Mouse (Mus musculus) stomach, embryonic 16.5 days (tissue): Measurements from ENCODE around the gene Dusp3. TPM values are rescaled to one million over a fixed set of nuclear protein-coding genes. Genes with fewer than 3 reads are reported as not detected.

Experiments
- ATAC-seq: fragments of 200-750 bp; cut with Nextera tagmentation; 2 replicates; pipeline ENCODE4 v1.8.0; 2017; ENCODE audit warnings: moderate number of reproducible peaks, moderate TSS enrichment; ENCODE audit not compliant: insufficient read depth, low FRiP score
- H3K27ac ChIP-seq: fragments of 300-500 bp; sonication (generic); 2 replicates; pipeline ENCODE4 v1.5.1; 2014; ENCODE audit warnings: low read length
- H3K27me3 ChIP-seq: fragments of 300-500 bp; sonication (generic); 2 replicates; pipeline ENCODE4 v1.6.1; 2014; ENCODE audit warnings: low read length, control low read depth, mixed read lengths; ENCODE audit not compliant: control insufficient read depth, insufficient read depth
- H3K36me3 ChIP-seq: fragments of 300-500 bp; sonication (generic); 2 replicates; pipeline ENCODE4 v1.6.1; 2014; ENCODE audit warnings: low read length; ENCODE audit not compliant: control insufficient read depth, insufficient read depth
- H3K4me1 ChIP-seq: fragments of 300-500 bp; sonication (generic); 2 replicates; pipeline ENCODE4 v1.6.1; 2014; ENCODE audit warnings: low read length, control low read depth, mixed read lengths; ENCODE audit not compliant: control insufficient read depth, insufficient read depth
- H3K4me2 ChIP-seq: fragments of 300-500 bp; sonication (generic); 2 replicates; pipeline ENCODE4 v1.6.1; 2014; ENCODE audit warnings: low read depth, low read length, mixed read lengths
- H3K4me3 ChIP-seq: fragments of 300-500 bp; sonication (generic); replicated peaks from 2 replicates; pipeline ENCODE4 v1.5.1; 2014; ENCODE audit warnings: mild to moderate bottlenecking, low read length
- H3K9ac ChIP-seq: fragments of 300-500 bp; sonication (generic); 2 replicates; pipeline ENCODE4 v1.6.1; 2014; ENCODE audit warnings: low read length
- H3K9me3 ChIP-seq: fragments of 300-500 bp; sonication (generic); replicated peaks from 2 replicates; pipeline ENCODE4 v1.6.1; 2016; ENCODE audit warnings: low read length, control low read depth; ENCODE audit not compliant: control insufficient read depth
- WGBS: fragments of 180-500 bp; shearing (Covaris S2); extraction: QIAGEN DNeasy Blood & Tissue Kit; methylation state at CpG from one replicate; pipeline ENCODE4 v1.1.7; 2014; 5-methylcytosine and 5-hydroxymethylcytosine counted together
- polyA plus RNA-seq: library from polyadenylated mRNA; unstranded; fragments of >200 nt; fragmentation: Nextera tagmentation; extraction: Ambion mirVana; gene quantifications from 2 replicates; pipeline ENCODE4 v1.2.1, GENCODE M21; 2015

The Dusp3 gene
- polyA plus RNA-seq, 1 experiment from 2014 or later = 26.1 TPM

GRCm38 (mm10) chr11:101943055-101943454 is 43.8 kb downstream of the Dusp3 start:
- Histone ChIP-seq H3K4me1 (no peaks in the 10 kb centered on the region), H3K27ac (no peak overlapping the region), H3K36me3 (no peaks in the 10 kb centered on the region), H3K4me2 (no peak overlapping the region), H3K4me3 (no peak overlapping the region), H3K9ac (no peak overlapping the region), H3K9me3 (no peaks in the 10 kb centered on the region), H3K27me3 (0 out of 2 replicates have a peak, but pooled peaks cover 2% of the 10 kb centered on the region)
- ATAC-seq = no peak
- WGBS = 40% methylated on average over 3 of the region's 3 CpGs

GRCm38 (mm10) chr11:101937108-101937507 is 49.7 kb downstream of the Dusp3 start:
- Histone ChIP-seq H3K4me2 (peak overlapping the region; percentile 81), H3K36me3 (no peaks in the 10 kb centered on the region), H3K27me3 (0 out of 2 replicates have a peak, but pooled peaks cover 4% of the 10 kb centered on the region), H3K4me3 (peak overlapping the region; percentile 46), H3K4me1 (peaks cover 4% of the 10 kb centered on the region), H3K9me3 (no peaks in the 10 kb centered on the region), H3K27ac (no peak overlapping the region), H3K9ac (peak overlapping the region; percentile 76)
- no peak for ATAC-seq
- WGBS = under 1% methylated on average over 32 of the region's 32 CpGs

- H3K27me3 ChIP-seq = 0 out of 2 replicates have a peak, but pooled peaks cover 4% of the 10 kb centered on the region
- no peaks in the 10 kb centered on the region for H3K9me3 ChIP-seq
- no peak overlapping the region for H3K4me3 ChIP-seq
- H3K9ac ChIP-seq = no peak overlapping the region
- peak overlapping the region; percentile 81; the same call in 1 of the 2 replicates for H3K4me2 ChIP-seq
- H3K4me1 ChIP-seq = peaks cover 4% of the 10 kb centered on the region
- ATAC-seq = no peak
- no peaks in the 10 kb centered on the region for H3K36me3 ChIP-seq
- H3K27ac ChIP-seq = no peak overlapping the region
- WGBS = 41% methylated on average over 7 of the region's 7 CpGs
Observed at GRCm38 (mm10) chr11:101936421-101936820, 50.4 kb downstream of the Dusp3 start.

- Histone ChIP-seq H3K4me3 (no peak overlapping the region), H3K9me3 (no peaks in the 10 kb centered on the region), H3K36me3 (no peaks in the 10 kb centered on the region), H3K4me1 (peaks cover 4% of the 10 kb centered on the region), H3K27ac (no peak overlapping the region), H3K4me2 (no peak overlapping the region), H3K27me3 (0 out of 2 replicates have a peak, but pooled peaks cover 4% of the 10 kb centered on the region), H3K9ac (no peak overlapping the region)
- 81% methylated on average over 3 of the region's 3 CpGs for WGBS
- no peak for ATAC-seq
Observed at GRCm38 (mm10) chr11:101935743-101936142, 51.1 kb downstream of the Dusp3 start.

- Histone ChIP-seq H3K27me3 (no peaks in the 10 kb centered on the region), H3K9me3 (no peaks in the 10 kb centered on the region), H3K4me3 (no peak overlapping the region), H3K36me3 (no peaks in the 10 kb centered on the region), H3K4me1 (peaks cover 2% of the 10 kb centered on the region; the same call in 1 of the 2 replicates), H3K27ac (no peak overlapping the region), H3K9ac (no peak overlapping the region), H3K4me2 (no peak overlapping the region)
- WGBS = 44% methylated on average over 4 of the region's 4 CpGs
- ATAC-seq = no peak
Observed at GRCm38 (mm10) chr11:101931978-101932377, 54.8 kb downstream of the Dusp3 start.

- Histone ChIP-seq H3K27ac (no peak overlapping the region), H3K9ac (no peak overlapping the region), H3K4me3 (no peak overlapping the region), H3K4me1 (no peaks in the 10 kb centered on the region), H3K9me3 (no peaks in the 10 kb centered on the region), H3K36me3 (no peaks in the 10 kb centered on the region), H3K4me2 (no peak overlapping the region), H3K27me3 (no peaks in the 10 kb centered on the region)
- no peak for ATAC-seq
- WGBS = 34% methylated on average over 25 of the region's 25 CpGs
Observed at GRCm38 (mm10) chr11:101928030-101928762, 58.6 kb downstream of the Dusp3 start.

- H3K9ac ChIP-seq = no peak overlapping the region
- H3K4me1 ChIP-seq = no peaks in the 10 kb centered on the region
- no peak overlapping the region for H3K4me3 ChIP-seq
- no peak overlapping the region for H3K27ac ChIP-seq
- no peaks in the 10 kb centered on the region for H3K9me3 ChIP-seq
- H3K27me3 ChIP-seq = no peaks in the 10 kb centered on the region
- H3K36me3 ChIP-seq = no peaks in the 10 kb centered on the region
- WGBS = 84% methylated on average over 10 of the region's 10 CpGs
- no peak for ATAC-seq
- H3K4me2 ChIP-seq = no peak overlapping the region
Observed at GRCm38 (mm10) chr11:101926951-101927589, 59.7 kb downstream of the Dusp3 start.

GRCm38 (mm10) chr11:101925636-101926035 is 61.2 kb downstream of the Dusp3 start:
- no peaks in the 10 kb centered on the region for H3K9me3 ChIP-seq
- 0 out of 2 replicates have a peak, but pooled peaks cover 3% of the 10 kb centered on the region for H3K4me1 ChIP-seq
- no peak overlapping the region for H3K9ac ChIP-seq
- ATAC-seq = no peak
- no peaks in the 10 kb centered on the region for H3K27me3 ChIP-seq
- H3K27ac ChIP-seq = no peak overlapping the region
- 75% methylated on average over 6 of the region's 6 CpGs for WGBS
- H3K4me2 ChIP-seq = no peak overlapping the region
- no peaks in the 10 kb centered on the region for H3K36me3 ChIP-seq
- no peak overlapping the region for H3K4me3 ChIP-seq

GRCm38 (mm10) chr11:101924441-101924976 is 62.3 kb downstream of the Dusp3 start:
- no peak overlapping the region for H3K4me2 ChIP-seq
- no peak overlapping the region for H3K9ac ChIP-seq
- 0 out of 2 replicates have a peak, but pooled peaks cover 3% of the 10 kb centered on the region for H3K4me1 ChIP-seq
- no peak for ATAC-seq
- H3K4me3 ChIP-seq = no peak overlapping the region
- H3K27ac ChIP-seq = no peak overlapping the region
- H3K36me3 ChIP-seq = no peaks in the 10 kb centered on the region
- no peaks in the 10 kb centered on the region for H3K27me3 ChIP-seq
- 73% methylated on average over 17 of the region's 19 CpGs for WGBS
- H3K9me3 ChIP-seq = no peaks in the 10 kb centered on the region
